Mouse (Mus musculus) kidney, embryonic 16.5 days (tissue): ENCODE measurements around the gene Gga1. TPM values are rescaled to one million over a fixed set of nuclear protein-coding genes. Genes with fewer than 3 reads are reported as not detected.

ENCODE experiments used
- ATAC-seq: fragments of 200-750 bp; cut with Nextera tagmentation; 2 replicates; pipeline ENCODE4 v1.8.0; 2017; ENCODE audit warnings: moderate TSS enrichment; ENCODE audit not compliant: low FRiP score, low TSS enrichment
- H3K27ac ChIP-seq: fragments of 300-500 bp; sonication (generic); 2 replicates; pipeline ENCODE4 v1.5.1; 2014; ENCODE audit warnings: low read length
- H3K27me3 ChIP-seq: fragments of 300-500 bp; sonication (generic); 2 replicates; pipeline ENCODE4 v1.6.1; 2014; ENCODE audit warnings: low read length, control low read depth, mixed read lengths; ENCODE audit not compliant: insufficient read depth
- H3K36me3 ChIP-seq: fragments of 300-500 bp; sonication (generic); 2 replicates; pipeline ENCODE4 v1.6.1; 2014; ENCODE audit warnings: low read length, control low read depth, mixed read lengths; ENCODE audit not compliant: insufficient read depth
- H3K4me1 ChIP-seq: fragments of 300-500 bp; sonication (generic); 2 replicates; pipeline ENCODE4 v1.6.1; 2014; ENCODE audit warnings: low read length, control low read depth, mixed read lengths; ENCODE audit not compliant: insufficient read depth
- H3K4me2 ChIP-seq: fragments of 300-500 bp; sonication (generic); replicated peaks from 2 replicates; pipeline ENCODE4 v1.6.1; 2014; ENCODE audit warnings: low read depth, low read length
- H3K4me3 ChIP-seq: fragments of 300-500 bp; sonication (generic); 2 replicates; pipeline ENCODE4 v1.5.1; 2014; ENCODE audit warnings: mild to moderate bottlenecking, low read length
- H3K9ac ChIP-seq: fragments of 300-500 bp; sonication (generic); replicated peaks from 2 replicates; pipeline ENCODE4 v1.6.1; 2014; ENCODE audit warnings: low read length
- H3K9me3 ChIP-seq: fragments of 300-500 bp; sonication (generic); 2 replicates; pipeline ENCODE4 v1.6.1; 2016; ENCODE audit warnings: low read length, control low read depth
- WGBS: fragments of 180-500 bp; shearing (Covaris S2); extraction: QIAGEN DNeasy Blood & Tissue Kit; methylation state at CpG from one replicate; pipeline ENCODE4 v1.1.7; 2014; 5-methylcytosine and 5-hydroxymethylcytosine counted together
- polyA plus RNA-seq: library from polyadenylated mRNA; unstranded; fragments of >200 nt; fragmentation: Nextera tagmentation; extraction: Ambion mirVana; gene quantifications from 2 replicates; pipeline ENCODE4 v1.2.1, GENCODE M21; 2015

Gga1 gene
- polyA plus RNA-seq, 1 experiment from 2014 or later, result 54.7 TPM

DNA sequence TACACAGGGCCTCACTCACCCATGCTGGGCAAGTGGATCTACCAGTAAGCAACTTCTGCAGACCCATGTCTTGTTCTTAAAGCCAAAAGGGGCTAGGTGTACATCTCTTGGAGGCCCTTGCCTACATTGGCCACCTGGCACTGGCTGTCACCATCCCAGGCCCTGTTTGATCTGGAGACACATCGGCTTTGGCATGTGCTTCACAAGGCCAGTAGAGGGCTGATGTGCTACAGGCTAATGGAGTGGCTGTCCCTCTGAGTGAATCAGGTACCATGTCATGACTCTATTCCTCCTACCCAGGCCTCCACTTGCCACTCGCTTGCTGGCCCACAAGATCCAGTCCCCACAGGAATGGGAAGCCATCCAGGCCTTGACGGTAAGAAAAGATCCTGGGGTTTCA is 4.8 kb downstream of the Gga1 start:
- Histone ChIP-seq H3K36me3 (peaks cover 57% of the 10 kb centered on the region), H3K4me3 (no peak overlapping the region), H3K4me1 (peaks cover 17% of the 10 kb centered on the region), H3K27ac (no peak overlapping the region), H3K9me3 (no peaks in the 10 kb centered on the region), H3K4me2 (no peak overlapping the region), H3K27me3 (no peaks in the 10 kb centered on the region), H3K9ac (no peak overlapping the region)
- WGBS, result 87% methylated on average over 3 of the region's 3 CpGs
- no peak for ATAC-seq

GRCm38 (mm10) chr15:78889401-78889853 is 12.4 kb downstream of the Gga1 start:
- no peak overlapping the region for H3K4me3 ChIP-seq
- H3K9me3 ChIP-seq, result no peaks in the 10 kb centered on the region
- H3K9ac ChIP-seq, result no peak overlapping the region
- no peaks in the 10 kb centered on the region for H3K27me3 ChIP-seq
- WGBS, result 33% methylated on average over 13 of the region's 13 CpGs
- H3K36me3 ChIP-seq, result peaks cover 61% of the 10 kb centered on the region
- H3K4me1 ChIP-seq, result peaks cover 37% of the 10 kb centered on the region
- H3K27ac ChIP-seq, result no peak overlapping the region; the same call in 1 of the 2 replicates
- ATAC-seq, result peak; percentile 50
- no peak overlapping the region for H3K4me2 ChIP-seq

DNA sequence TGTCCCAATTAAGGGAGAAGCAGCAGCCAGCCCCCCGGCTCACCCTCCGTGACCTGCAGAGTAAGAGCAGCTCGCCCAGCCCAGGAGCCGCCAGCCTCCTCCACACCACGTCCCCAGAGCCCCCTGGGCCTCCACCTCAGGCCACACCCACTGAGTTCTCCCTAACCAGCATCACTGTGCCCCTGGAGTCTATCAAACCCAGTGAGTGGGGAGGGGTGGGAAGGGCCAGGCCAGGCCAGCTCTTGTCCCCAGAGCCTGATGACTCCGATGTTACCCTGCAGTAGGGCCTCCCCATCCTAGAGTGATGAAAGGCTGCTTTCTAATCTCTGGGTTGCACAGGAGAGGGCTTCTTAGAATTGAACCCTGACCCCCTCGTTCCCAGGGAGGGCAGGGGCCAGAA is 15.4 kb downstream of the Gga1 start:
- Histone ChIP-seq H3K9ac (0 out of 2 replicates have a peak overlapping the region, but pooled peaks have one; percentile 20), H3K4me1 (peaks cover 54% of the 10 kb centered on the region), H3K4me2 (no peak overlapping the region), H3K9me3 (no peaks in the 10 kb centered on the region), H3K27me3 (no peaks in the 10 kb centered on the region), H3K4me3 (no peak overlapping the region), H3K27ac (no peak overlapping the region), H3K36me3 (peaks cover 39% of the 10 kb centered on the region)
- ATAC-seq, result no peak; the same call in 1 of the 2 replicates
- 42% methylated on average over 7 of the region's 7 CpGs for WGBS

GRCm38 (mm10) chr15:78894726-78895125 is 17.7 kb downstream of the Gga1 start:
- H3K9me3 ChIP-seq, result no peaks in the 10 kb centered on the region
- H3K27me3 ChIP-seq, result no peaks in the 10 kb centered on the region
- H3K27ac ChIP-seq, result peak overlapping the region; percentile 50; the same call in 1 of the 2 replicates
- no peak overlapping the region for H3K4me2 ChIP-seq
- H3K36me3 ChIP-seq, result peaks cover 25% of the 10 kb centered on the region
- peak overlapping the region; percentile 17 for H3K9ac ChIP-seq
- 61% methylated on average over 13 of the region's 13 CpGs for WGBS
- ATAC-seq, result no peak
- peaks cover 61% of the 10 kb centered on the region for H3K4me1 ChIP-seq
- H3K4me3 ChIP-seq, result no peak overlapping the region

DNA sequence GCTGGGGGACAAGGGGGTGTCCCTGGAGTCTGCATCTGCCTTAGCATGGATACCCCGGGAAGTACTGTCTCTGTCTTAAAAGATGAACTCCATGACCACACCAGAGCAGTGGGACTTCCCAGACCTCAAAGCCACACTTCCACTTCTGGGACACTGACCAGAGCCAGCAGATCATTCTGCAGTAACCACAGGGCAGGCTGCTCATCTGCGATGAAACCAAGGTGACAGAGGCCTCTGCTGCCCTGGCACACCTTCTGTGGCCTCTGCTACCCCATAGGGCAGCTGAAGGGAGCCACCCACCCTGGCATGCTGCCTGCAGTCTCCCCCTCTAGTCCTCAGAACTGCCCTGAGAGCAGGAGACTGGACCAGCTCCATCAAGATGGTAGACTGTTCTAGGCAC is 18.8 kb downstream of the Gga1 start:
- Histone ChIP-seq H3K36me3 (peaks cover 22% of the 10 kb centered on the region), H3K9me3 (no peaks in the 10 kb centered on the region), H3K9ac (no peak overlapping the region), H3K27me3 (no peaks in the 10 kb centered on the region), H3K4me1 (peaks cover 68% of the 10 kb centered on the region), H3K4me3 (no peak overlapping the region), H3K4me2 (no peak overlapping the region), H3K27ac (no peak overlapping the region)
- 84% methylated on average over 2 of the region's 2 CpGs for WGBS
- ATAC-seq, result no peak

GRCm38 (mm10) chr15:78896149-78896548 is 19.2 kb downstream of the Gga1 start:
- H3K4me1 ChIP-seq, result peaks cover 72% of the 10 kb centered on the region
- 78% methylated on average over 3 of the region's 3 CpGs for WGBS
- no peaks in the 10 kb centered on the region for H3K9me3 ChIP-seq

DNA sequence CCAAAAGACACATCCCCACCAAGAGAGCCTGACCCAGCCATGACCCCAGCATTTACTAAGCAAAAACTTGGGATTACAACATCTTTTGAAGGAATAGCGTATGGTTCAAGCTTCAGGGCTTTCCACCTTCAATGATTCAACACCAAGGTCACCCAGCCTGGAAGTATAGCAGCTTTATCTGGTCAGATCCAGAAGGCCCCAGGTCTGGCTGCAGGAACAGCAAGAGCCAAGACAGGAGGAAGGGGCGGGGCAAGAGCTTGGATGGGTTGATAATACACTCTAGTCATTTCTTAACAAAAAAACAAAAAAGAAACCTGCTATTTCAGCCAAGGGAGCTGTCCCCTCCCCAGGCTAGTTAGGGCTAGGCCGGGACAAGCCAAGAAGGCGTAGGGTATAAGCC is 20.5 kb downstream of the Gga1 start:
- Histone ChIP-seq H3K27ac (no peak overlapping the region), H3K4me1 (peaks cover 70% of the 10 kb centered on the region), H3K36me3 (0 out of 2 replicates have a peak, but pooled peaks cover 6% of the 10 kb centered on the region), H3K9me3 (no peaks in the 10 kb centered on the region), H3K9ac (no peak overlapping the region), H3K4me2 (no peak overlapping the region), H3K4me3 (no peak overlapping the region), H3K27me3 (no peaks in the 10 kb centered on the region)
- no peak for ATAC-seq
- 85% methylated on average over 4 of the region's 4 CpGs for WGBS

More at GRCm38 (mm10) chr15:78896149-78896548, 19.2 kb downstream of the Gga1 start:
- Histone ChIP-seq H3K4me2 (no peak overlapping the region), H3K4me3 (no peak overlapping the region), H3K27ac (no peak overlapping the region), H3K36me3 (peaks cover 19% of the 10 kb centered on the region), H3K27me3 (no peaks in the 10 kb centered on the region), H3K9ac (no peak overlapping the region)
- ATAC-seq, result no peak

GRCm38 (mm10) chr15:78898507-78899001 is 21.6 kb downstream of the Gga1 start:
- H3K4me1 ChIP-seq, result peaks cover 61% of the 10 kb centered on the region
- H3K4me3 ChIP-seq, result peak overlapping the region; percentile 77
- no peak for ATAC-seq
- WGBS, result 48% methylated on average over 6 of the region's 6 CpGs
- H3K9ac ChIP-seq, result peak overlapping the region; percentile 16; the same call in 1 of the 2 replicates
- no peaks in the 10 kb centered on the region for H3K9me3 ChIP-seq
- peak overlapping the region; percentile 74 for H3K27ac ChIP-seq
- H3K36me3 ChIP-seq, result peaks cover 2% of the 10 kb centered on the region; the same call in 1 of the 2 replicates
- H3K27me3 ChIP-seq, result no peaks in the 10 kb centered on the region
- H3K4me2 ChIP-seq, result peak overlapping the region; percentile 86

DNA sequence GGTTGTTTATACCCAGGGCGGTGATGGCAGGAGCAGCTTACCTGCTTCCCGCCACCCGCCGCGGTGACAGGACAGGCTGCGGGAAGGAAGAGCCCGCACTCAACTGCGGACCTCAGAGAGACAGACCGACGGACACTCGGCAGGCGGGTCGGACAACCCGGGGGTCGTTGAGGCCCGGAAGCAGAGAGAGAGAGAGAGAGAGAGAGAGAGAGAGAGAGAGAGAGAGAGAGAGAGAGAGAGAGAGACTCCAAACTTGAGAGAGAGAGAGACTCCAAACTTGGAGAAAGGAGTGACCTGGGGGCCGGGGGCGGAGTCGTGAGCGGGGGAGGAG is 22.4 kb downstream of the Gga1 start, which contains the start of gene Gm49510:
Gene Gm49510 (plus strand): TSS at position 259 of the 331 bp plus-strand sequence.
- Histone ChIP-seq H3K27ac (peak within 1 kb of the TSS; percentile 81), H3K36me3 (peaks cover 8% of the 10 kb centered on the region), H3K27me3 (no peaks in the 10 kb centered on the region), H3K9me3 (no peaks in the 10 kb centered on the region), H3K4me3 (peak within 1 kb of the TSS; percentile 77), H3K4me2 (peak within 1 kb of the TSS; percentile 86), H3K9ac (peak within 1 kb of the TSS; percentile 84), H3K4me1 (peaks cover 53% of the 10 kb centered on the region)
- no peak for ATAC-seq
- WGBS, result 3% methylated on average over 19 of the region's 20 CpGs

DNA sequence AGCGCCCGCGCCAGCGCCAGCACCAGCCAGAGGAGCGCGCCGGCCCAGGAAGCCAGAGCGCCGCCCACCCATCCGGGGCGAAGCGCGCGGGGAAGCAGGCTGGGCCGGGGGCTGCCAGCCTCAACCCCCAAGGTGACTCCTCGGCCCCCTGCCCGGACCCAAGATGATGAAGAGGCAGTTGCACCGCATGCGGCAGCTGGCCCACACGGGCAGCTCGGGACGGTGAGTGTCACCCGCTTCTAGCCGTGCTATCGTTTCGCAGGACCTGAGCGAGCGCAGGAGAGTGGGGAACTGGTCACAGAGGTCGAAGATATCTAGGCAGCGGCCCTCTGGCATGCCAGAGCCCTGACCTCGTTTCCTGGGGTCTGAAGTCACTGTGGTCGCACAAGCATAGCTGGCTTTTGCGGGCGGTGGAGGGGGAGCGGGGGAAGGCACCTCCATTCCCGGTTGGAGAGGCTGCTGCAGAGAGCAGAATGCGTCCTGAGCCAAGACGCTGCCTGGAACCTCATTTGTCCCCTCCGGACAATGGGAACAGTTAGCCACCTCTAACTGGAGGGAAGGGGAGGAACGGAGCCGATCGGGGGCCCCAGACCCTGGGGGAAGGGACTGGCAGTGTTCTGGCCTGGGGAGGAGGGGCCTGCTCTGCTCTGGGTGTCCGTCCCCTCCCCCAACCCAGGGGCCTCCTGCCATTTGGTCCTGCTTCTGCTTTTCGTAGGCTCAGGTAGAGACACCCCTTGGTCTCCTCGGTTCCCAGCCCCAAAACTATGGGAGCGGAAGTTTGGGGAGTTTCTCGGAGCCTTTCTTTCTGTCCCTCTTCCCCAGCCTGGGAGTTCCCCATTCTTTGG is 23.0 kb downstream of the Gga1 start, which contains the start of gene Sh3bp1:
Gene Sh3bp1 (plus strand): TSS at position 29 of the 845 bp plus-strand sequence.
- peak; percentile 64 for ATAC-seq
- WGBS, result 1% methylated on average over 45 of the region's 47 CpGs
- Histone ChIP-seq H3K4me2 (peak within 1 kb of the TSS; percentile 86), H3K9ac (peak within 1 kb of the TSS; percentile 84), H3K27ac (peak within 1 kb of the TSS; percentile 81), H3K27me3 (no peaks in the 10 kb centered on the region), H3K36me3 (peaks cover 12% of the 10 kb centered on the region), H3K4me3 (peak within 1 kb of the TSS; percentile 77), H3K4me1 (peaks cover 47% of the 10 kb centered on the region), H3K9me3 (no peaks in the 10 kb centered on the region)
